Mouse (Mus musculus): Measurements from ENCODE around the gene Rpl18. TPM values are rescaled to one million over a fixed set of nuclear protein-coding genes. Genes with fewer than 3 reads are reported as not detected.

Rpl18 gene
- 1,119 and 1,194 TPM in 2 replicates for polyA plus RNA-seq (2012; rRNA removed)

DNA sequence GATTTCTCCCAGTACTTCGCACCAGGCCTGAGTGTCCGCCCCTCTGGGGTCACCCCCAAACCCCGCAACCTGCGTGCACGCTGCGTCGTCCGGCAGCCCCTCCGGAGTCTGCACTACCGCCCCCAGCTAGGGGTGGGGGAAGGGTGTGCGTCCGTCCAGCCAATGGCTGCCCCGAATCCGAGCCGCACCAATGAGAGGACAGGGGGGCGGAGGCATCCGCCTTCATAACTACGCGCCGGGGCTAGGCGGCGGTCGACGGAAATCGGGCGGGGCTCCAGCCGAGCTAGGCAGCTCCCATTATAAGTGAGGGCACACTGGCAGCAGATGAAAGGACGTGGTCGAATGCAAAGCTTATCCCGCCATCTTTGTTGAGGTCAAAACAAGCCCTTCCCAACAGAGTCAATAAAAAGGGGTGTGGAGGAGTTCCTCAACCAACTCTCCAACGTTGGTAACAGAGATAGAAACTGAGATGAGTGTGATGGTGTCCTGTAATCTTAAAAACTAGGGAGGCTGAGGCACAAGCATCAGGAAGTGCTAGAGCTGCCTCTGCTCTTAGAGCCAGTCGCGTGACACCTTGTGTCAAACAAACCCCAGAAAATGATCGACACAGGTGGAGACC lies at the start of gene Rpl18:
Rpl18 (plus strand) TSS at position 368 of the 619 bp plus-strand sequence.
- no peak for TF ChIP-seq CTCF (IDR thresholded peaks at IDR 0.05; ENCODE audit: insufficient read depth, low read length)
- TF ChIP-seq POLR2A (IDR thresholded peaks at IDR 0.05; ENCODE audit: borderline replicate concordance, extremely low read depth, low read depth, low read length): peak; percentile 61; the same call in 1 of the 2 replicates
- H3K4me3 ChIP-seq (replicated peaks; ENCODE audit: extremely low read depth, low read depth, low read length): peak within 1 kb of the TSS; percentile 71
- WGBS: 6% methylated on average over 34 of the region's 34 CpGs
- H3K4me1 ChIP-seq (ENCODE audit: control insufficient read depth, insufficient read depth, low read length): peaks cover 26% of the 10 kb centered on the region
- DNase-seq: peak; percentile 94

DNA sequence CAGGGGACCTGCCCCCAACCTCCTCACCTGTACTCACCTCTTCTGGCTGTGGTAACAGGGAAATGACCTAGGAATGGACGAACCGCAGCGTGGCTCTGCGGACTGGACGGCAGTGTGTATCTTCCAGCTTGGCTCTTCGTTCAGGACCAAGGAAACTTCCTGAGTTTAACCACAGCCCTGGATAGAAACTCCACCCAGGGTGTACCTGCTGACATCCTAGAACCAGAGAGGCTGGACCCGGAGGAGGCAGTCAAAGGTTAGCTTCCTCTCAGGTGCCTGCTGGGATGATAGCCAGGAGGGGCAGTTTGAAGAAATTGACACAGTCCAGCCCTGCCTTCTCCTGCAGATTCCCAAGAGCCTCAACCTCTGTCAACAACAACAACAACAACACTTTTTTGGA lies 49.1 kb upstream of the Rpl18 start, which contains the start of gene Fut2:
Fut2 (minus strand) TSS at position 234 of the 400 bp plus-strand sequence.
- no peak within 1 kb of the TSS for H3K4me3 ChIP-seq (replicated peaks; ENCODE audit: extremely low read depth, low read depth, low read length)
- no peak for DNase-seq
- no peaks in the 10 kb centered on the region for H3K4me1 ChIP-seq (ENCODE audit: control insufficient read depth, insufficient read depth, low read length)
- WGBS: 69% methylated on average over 7 of the region's 7 CpGs
- no peak for TF ChIP-seq POLR2A (IDR thresholded peaks at IDR 0.05; ENCODE audit: borderline replicate concordance, extremely low read depth, low read depth, low read length)
- TF ChIP-seq CTCF (IDR thresholded peaks at IDR 0.05; ENCODE audit: insufficient read depth, low read length): no peak

DNA sequence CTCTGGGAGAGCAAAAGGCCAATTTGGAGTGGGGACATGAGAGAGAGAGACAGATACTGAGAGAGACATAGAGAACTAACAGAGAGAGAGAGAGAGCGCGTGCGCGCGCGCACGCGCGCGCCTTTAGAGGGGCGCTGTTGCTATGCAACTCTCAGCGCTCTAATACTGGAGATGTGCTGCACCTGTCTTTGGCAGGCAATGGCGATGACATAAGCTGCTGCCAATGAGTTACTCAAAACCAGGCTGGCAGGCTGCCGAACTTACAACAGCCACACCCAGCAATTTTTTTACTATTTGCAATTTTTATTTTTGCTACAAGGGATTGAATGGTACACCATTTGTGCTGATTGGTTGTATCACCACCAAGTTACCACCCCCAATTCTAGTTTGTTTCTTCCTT lies 47.5 kb upstream of the Rpl18 start:
- DNase-seq: no peak
- TF ChIP-seq CTCF (IDR thresholded peaks at IDR 0.05; ENCODE audit: insufficient read depth, low read length) (no peak), POLR2A (IDR thresholded peaks at IDR 0.05; ENCODE audit: borderline replicate concordance, extremely low read depth, low read depth, low read length) (no peak)
- WGBS: 68% methylated on average over 14 of the region's 14 CpGs
- Histone ChIP-seq H3K4me1 (ENCODE audit: control insufficient read depth, insufficient read depth, low read length) (no peaks in the 10 kb centered on the region), H3K4me3 (replicated peaks; ENCODE audit: extremely low read depth, low read depth, low read length) (no peak overlapping the region)

DNA sequence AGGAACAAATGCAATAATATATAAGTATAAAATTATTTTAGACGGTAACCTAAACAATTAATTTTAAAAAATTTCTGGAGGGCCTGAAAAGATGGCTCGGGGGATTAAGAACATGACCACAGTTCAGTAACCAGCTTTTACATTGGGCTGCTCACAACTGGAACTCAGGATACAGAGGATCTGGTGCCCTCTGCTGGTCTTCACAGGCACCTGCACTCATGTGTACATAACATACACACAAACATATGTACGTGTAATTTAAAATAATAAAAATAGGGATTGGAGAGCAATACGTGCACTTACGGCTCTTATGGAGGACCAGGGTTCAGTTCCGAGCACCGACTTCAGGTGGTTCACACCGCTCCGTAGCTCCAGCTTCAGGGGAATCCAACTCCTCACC lies 46.3 kb upstream of the Rpl18 start:
- no peak for DNase-seq
- Histone ChIP-seq H3K4me3 (replicated peaks; ENCODE audit: extremely low read depth, low read depth, low read length) (no peak overlapping the region), H3K4me1 (ENCODE audit: control insufficient read depth, insufficient read depth, low read length) (no peaks in the 10 kb centered on the region)
- 95% methylated on average over 9 of the region's 9 CpGs for WGBS
- TF ChIP-seq CTCF (IDR thresholded peaks at IDR 0.05; ENCODE audit: insufficient read depth, low read length) (peak; percentile 12; the same call in 1 of the 2 replicates), POLR2A (IDR thresholded peaks at IDR 0.05; ENCODE audit: borderline replicate concordance, extremely low read depth, low read depth, low read length) (no peak)

DNA sequence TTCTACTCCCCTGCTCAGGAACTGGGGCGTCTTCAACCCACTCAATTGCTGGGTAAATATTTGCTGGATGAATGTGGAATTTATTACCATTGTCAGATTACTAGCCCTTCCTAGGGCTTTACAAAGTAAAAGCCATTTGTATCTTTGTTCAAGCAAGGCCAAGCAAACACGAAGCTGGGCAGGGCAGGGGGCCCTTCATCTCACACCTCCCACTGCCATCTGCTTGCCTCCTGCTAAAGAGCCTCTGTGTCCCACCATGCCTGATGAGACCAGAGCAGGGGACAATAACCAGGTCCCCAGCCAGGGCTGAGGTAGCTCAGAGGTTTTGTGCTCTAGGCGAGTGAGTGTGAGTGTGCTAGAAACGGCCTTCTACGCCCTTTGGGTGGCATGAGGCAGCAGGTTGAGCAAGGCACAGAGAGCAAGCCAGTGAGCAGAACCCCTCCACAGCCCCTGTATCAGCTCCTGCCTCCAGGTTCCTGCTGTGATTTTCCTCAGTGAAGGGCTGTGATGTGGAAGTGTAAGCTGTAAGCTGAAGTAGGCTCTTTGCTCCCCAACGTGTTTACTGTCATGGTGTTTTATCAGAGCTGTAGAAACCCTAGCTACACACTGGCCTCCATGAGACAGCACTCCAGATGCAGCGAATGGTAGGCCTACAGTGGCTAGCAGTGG lies 37.5 kb upstream of the Rpl18 start:
- Histone ChIP-seq H3K4me1 (ENCODE audit: control insufficient read depth, insufficient read depth, low read length) (peaks cover 24% of the 10 kb centered on the region), H3K4me3 (replicated peaks; ENCODE audit: extremely low read depth, low read depth, low read length) (no peak overlapping the region)
- 66% methylated on average over 7 of the region's 7 CpGs for WGBS
- no peak for TF ChIP-seq CTCF (IDR thresholded peaks at IDR 0.05; ENCODE audit: insufficient read depth, low read length)
- DNase-seq: no peak

DNA sequence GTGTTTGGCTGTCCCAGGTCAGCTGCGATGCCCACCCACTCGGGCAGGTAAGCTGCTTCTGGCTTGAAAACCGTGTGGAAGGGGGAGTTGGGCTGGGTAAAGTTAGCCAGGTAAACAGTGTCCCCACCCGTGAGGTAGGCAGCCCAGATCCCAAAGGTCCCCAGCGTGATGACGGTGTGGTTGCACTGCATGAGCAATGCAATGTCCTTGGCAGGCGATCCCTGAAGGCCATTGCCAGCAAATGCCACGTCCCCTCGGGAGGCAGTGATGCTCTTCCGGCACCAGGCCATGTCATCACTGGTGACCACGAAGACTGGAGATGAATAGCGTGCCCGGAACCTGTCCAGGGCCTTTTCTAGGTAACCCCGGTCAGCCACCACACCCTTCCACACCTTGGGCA lies 36.7 kb upstream of the Rpl18 start:
- WGBS: 94% methylated on average over 14 of the region's 14 CpGs
- peaks cover 24% of the 10 kb centered on the region for H3K4me1 ChIP-seq (ENCODE audit: control insufficient read depth, insufficient read depth, low read length)
- DNase-seq: no peak
- H3K4me3 ChIP-seq (replicated peaks; ENCODE audit: extremely low read depth, low read depth, low read length): no peak overlapping the region
- TF ChIP-seq POLR2A (IDR thresholded peaks at IDR 0.05; ENCODE audit: borderline replicate concordance, extremely low read depth, low read depth, low read length): no peak
- no peak for TF ChIP-seq CTCF (IDR thresholded peaks at IDR 0.05; ENCODE audit: insufficient read depth, low read length)

DNA sequence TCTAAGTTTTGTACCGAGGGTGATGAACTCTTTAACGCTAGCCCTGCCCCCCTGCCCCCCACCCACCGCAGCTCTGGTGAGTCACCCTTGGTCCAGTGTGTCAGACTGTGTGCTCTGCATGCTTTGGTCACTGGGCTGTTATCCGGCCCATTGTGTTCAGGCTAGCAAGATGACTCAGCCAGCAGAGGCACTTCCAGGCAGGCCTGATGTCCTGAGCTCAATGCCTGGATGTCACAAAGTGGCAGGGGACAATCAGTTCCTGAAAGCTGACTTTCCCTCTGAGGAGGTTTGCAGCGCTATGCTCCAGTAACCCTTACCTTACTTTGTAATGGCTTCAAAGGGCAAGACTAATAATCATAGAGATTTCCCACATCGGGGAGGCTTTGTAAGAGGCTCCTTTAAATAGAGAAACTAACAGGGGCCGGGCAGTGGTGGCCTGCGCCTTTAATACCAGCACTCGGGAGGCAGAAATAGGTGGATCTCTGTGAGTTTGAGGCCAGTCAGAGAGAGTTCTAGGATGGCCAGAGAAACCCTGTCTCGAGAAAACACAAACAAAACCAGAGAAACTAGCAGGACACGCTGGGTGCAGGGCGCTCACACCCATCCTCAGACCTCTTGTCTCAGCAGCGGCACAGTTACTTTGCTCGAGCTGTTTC lies 35.2 kb upstream of the Rpl18 start:
- TF ChIP-seq CTCF (IDR thresholded peaks at IDR 0.05; ENCODE audit: insufficient read depth, low read length) (no peak), POLR2A (IDR thresholded peaks at IDR 0.05; ENCODE audit: borderline replicate concordance, extremely low read depth, low read depth, low read length) (no peak)
- Histone ChIP-seq H3K4me3 (replicated peaks; ENCODE audit: extremely low read depth, low read depth, low read length) (no peak overlapping the region), H3K4me1 (ENCODE audit: control insufficient read depth, insufficient read depth, low read length) (peaks cover 24% of the 10 kb centered on the region)
- WGBS: 54% methylated on average over 14 of the region's 14 CpGs
- no peak for DNase-seq

GRCm38 (mm10) chr7:45681046-45681736 lies 34.1 kb upstream of the Rpl18 start:
- no peak for DNase-seq
- WGBS: 41% methylated on average over 8 of the region's 8 CpGs
- Histone ChIP-seq H3K4me1 (ENCODE audit: control insufficient read depth, insufficient read depth, low read length) (peaks cover 26% of the 10 kb centered on the region), H3K4me3 (replicated peaks; ENCODE audit: extremely low read depth, low read depth, low read length) (no peak overlapping the region)
- TF ChIP-seq POLR2A (IDR thresholded peaks at IDR 0.05; ENCODE audit: borderline replicate concordance, extremely low read depth, low read depth, low read length) (no peak), CTCF (IDR thresholded peaks at IDR 0.05; ENCODE audit: insufficient read depth, low read length) (no peak)

Measured in lung, adult 2 months (tissue).